Mouse (Mus musculus): ENCODE measurements at regions not wholly inside any gene's neighbourhood (a gene's known extent, or its start where the extent isn't known, plus 50 kb on each side); places are given as distances from the start of the nearest gene placed in this dataset.

DNA sequence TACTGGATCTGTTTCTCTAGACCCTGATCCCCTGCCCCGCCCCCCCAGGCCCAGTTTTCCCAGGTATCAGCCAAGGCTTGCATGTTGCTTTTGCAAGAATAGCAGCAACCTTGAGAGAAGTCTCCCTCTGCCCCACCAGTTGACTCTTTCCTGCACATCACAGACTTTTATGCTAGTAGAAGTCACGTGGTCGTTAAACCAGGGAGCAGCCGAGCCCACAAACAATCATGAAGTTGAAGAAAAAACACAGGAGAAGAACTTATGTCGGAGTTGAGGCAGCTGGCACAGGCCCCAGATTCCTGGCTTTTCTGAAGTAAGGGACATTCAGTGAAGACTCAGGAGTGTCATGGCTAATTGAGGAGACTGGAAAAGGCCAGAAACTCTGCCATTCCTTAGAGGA is 158.9 kb upstream of the Hmga2 start:
- TF ChIP-seq POLR2A (IDR thresholded peaks at IDR 0.05; ENCODE audit: low read depth, low read length) (no peak), CTCF (IDR thresholded peaks at IDR 0.05; ENCODE audit: extremely low read depth, insufficient read length, insufficient replicate concordance, low read depth, low read length) (no peak)

All from small intestine, adult 2 months (tissue).